Mouse (Mus musculus): ENCODE measurements around the gene Iffo1. TPM values are rescaled to one million over a fixed set of nuclear protein-coding genes. Genes with fewer than 3 reads are reported as not detected.

Gene Iffo1
- polyA plus RNA-seq (2014; fragmentation: Illumina TruSeq; extraction: RNeasy Lipid Tissue Mini Kit (QIAGEN cat#74804); ENCODE audit: low read depth, low replicate concordance): 1.5 TPM

GRCm38 (mm10) chr6:125145001-125145400 is at the start of gene Iffo1:
Iffo1 (plus strand) TSS chr6:125145241.

GRCm38 (mm10) chr6:125095391-125096278 is 49.4 kb upstream of the Iffo1 start, which contains the start of gene Chd4:
Chd4 (plus strand) TSS chr6:125095981.

GRCm38 (mm10) chr6:125131302-125132156 is 13.5 kb upstream of the Iffo1 start, which contains the start of gene Nop2:
Nop2 (plus strand) TSS chr6:125131909.

GRCm38 (mm10) chr6:125166051-125166751 is 21.2 kb downstream of the Iffo1 start, which contains the start of gene Gapdh:
Gapdh (minus strand) TSS chr6:125166467.

GRCm38 (mm10) chr6:125191332-125192015 is 46.4 kb downstream of the Iffo1 start, which contains the start of the genes Ncapd2 and Mrpl51:
Ncapd2 (minus strand) TSS chr6:125191701.
Mrpl51 (plus strand) TSS chr6:125191801.

Other genes with a start within 250 kb of the Iffo1 start
- not detected for gene Lag3, start 233.5 kb upstream of the Iffo1 start, polyA plus RNA-seq (2014; fragmentation: Illumina TruSeq; extraction: RNeasy Lipid Tissue Mini Kit (QIAGEN cat#74804); ENCODE audit: low read depth, low replicate concordance)
- 344 TPM for gene Ptms, start 225.1 kb upstream of the Iffo1 start, polyA plus RNA-seq (2014; fragmentation: Illumina TruSeq; extraction: RNeasy Lipid Tissue Mini Kit (QIAGEN cat#74804); ENCODE audit: low read depth, low replicate concordance)
- gene Mlf2, start 213.9 kb upstream of the Iffo1 start, polyA plus RNA-seq (2014; fragmentation: Illumina TruSeq; extraction: RNeasy Lipid Tissue Mini Kit (QIAGEN cat#74804); ENCODE audit: low read depth, low replicate concordance): 16.7 TPM
- 16.8 TPM for gene Cops7a, start 179.7 kb upstream of the Iffo1 start, polyA plus RNA-seq (2014; fragmentation: Illumina TruSeq; extraction: RNeasy Lipid Tissue Mini Kit (QIAGEN cat#74804); ENCODE audit: low read depth, low replicate concordance)
- gene Pianp, start 148.5 kb upstream of the Iffo1 start, polyA plus RNA-seq (2014; fragmentation: Illumina TruSeq; extraction: RNeasy Lipid Tissue Mini Kit (QIAGEN cat#74804); ENCODE audit: low read depth, low replicate concordance): not detected
- 11.4 TPM for gene Zfp384, start 136.1 kb upstream of the Iffo1 start, polyA plus RNA-seq (2014; fragmentation: Illumina TruSeq; extraction: RNeasy Lipid Tissue Mini Kit (QIAGEN cat#74804); ENCODE audit: low read depth, low replicate concordance)
- gene Ing4, start 105.5 kb upstream of the Iffo1 start, polyA plus RNA-seq (2014; fragmentation: Illumina TruSeq; extraction: RNeasy Lipid Tissue Mini Kit (QIAGEN cat#74804); ENCODE audit: low read depth, low replicate concordance): 11.2 TPM
- 0.90 TPM for gene Acrbp, start 95.6 kb upstream of the Iffo1 start, polyA plus RNA-seq (2014; fragmentation: Illumina TruSeq; extraction: RNeasy Lipid Tissue Mini Kit (QIAGEN cat#74804); ENCODE audit: low read depth, low replicate concordance)
- not detected for gene Lpar5, start 77.3 kb upstream of the Iffo1 start, polyA plus RNA-seq (2014; fragmentation: Illumina TruSeq; extraction: RNeasy Lipid Tissue Mini Kit (QIAGEN cat#74804); ENCODE audit: low read depth, low replicate concordance)
- 23.4 TPM for gene Chd4, start 49.3 kb upstream of the Iffo1 start, polyA plus RNA-seq (2014; fragmentation: Illumina TruSeq; extraction: RNeasy Lipid Tissue Mini Kit (QIAGEN cat#74804); ENCODE audit: low read depth, low replicate concordance)
- 1.1 TPM for gene Nop2, start 13.3 kb upstream of the Iffo1 start, polyA plus RNA-seq (2014; fragmentation: Illumina TruSeq; extraction: RNeasy Lipid Tissue Mini Kit (QIAGEN cat#74804); ENCODE audit: low read depth, low replicate concordance)
- gene Gapdh, start 21.2 kb downstream of the Iffo1 start, polyA plus RNA-seq (2014; fragmentation: Illumina TruSeq; extraction: RNeasy Lipid Tissue Mini Kit (QIAGEN cat#74804); ENCODE audit: low read depth, low replicate concordance): 206 TPM
- gene Ncapd2, start 46.5 kb downstream of the Iffo1 start, polyA plus RNA-seq (2014; fragmentation: Illumina TruSeq; extraction: RNeasy Lipid Tissue Mini Kit (QIAGEN cat#74804); ENCODE audit: low read depth, low replicate concordance): 0.34 TPM
- 76.4 TPM for gene Mrpl51, start 46.6 kb downstream of the Iffo1 start, polyA plus RNA-seq (2014; fragmentation: Illumina TruSeq; extraction: RNeasy Lipid Tissue Mini Kit (QIAGEN cat#74804); ENCODE audit: low read depth, low replicate concordance)
- gene Vamp1, start 70.3 kb downstream of the Iffo1 start, polyA plus RNA-seq (2014; fragmentation: Illumina TruSeq; extraction: RNeasy Lipid Tissue Mini Kit (QIAGEN cat#74804); ENCODE audit: low read depth, low replicate concordance): 2.5 TPM
- gene Tapbpl, start 86.6 kb downstream of the Iffo1 start, polyA plus RNA-seq (2014; fragmentation: Illumina TruSeq; extraction: RNeasy Lipid Tissue Mini Kit (QIAGEN cat#74804); ENCODE audit: low read depth, low replicate concordance): 4.5 TPM
- not detected for gene Cd27, start 91.8 kb downstream of the Iffo1 start, polyA plus RNA-seq (2014; fragmentation: Illumina TruSeq; extraction: RNeasy Lipid Tissue Mini Kit (QIAGEN cat#74804); ENCODE audit: low read depth, low replicate concordance)
- gene Tuba3a, start 140.8 kb downstream of the Iffo1 start, polyA plus RNA-seq (2014; fragmentation: Illumina TruSeq; extraction: RNeasy Lipid Tissue Mini Kit (QIAGEN cat#74804); ENCODE audit: low read depth, low replicate concordance): not detected
- gene Ltbr, start 168.6 kb downstream of the Iffo1 start, polyA plus RNA-seq (2014; fragmentation: Illumina TruSeq; extraction: RNeasy Lipid Tissue Mini Kit (QIAGEN cat#74804); ENCODE audit: low read depth, low replicate concordance): 2.3 TPM
- gene Scnn1a, start 175.4 kb downstream of the Iffo1 start, polyA plus RNA-seq (2014; fragmentation: Illumina TruSeq; extraction: RNeasy Lipid Tissue Mini Kit (QIAGEN cat#74804); ENCODE audit: low read depth, low replicate concordance): 4.1 TPM
- gene Tnfrsf1a, start 204.1 kb downstream of the Iffo1 start, polyA plus RNA-seq (2014; fragmentation: Illumina TruSeq; extraction: RNeasy Lipid Tissue Mini Kit (QIAGEN cat#74804); ENCODE audit: low read depth, low replicate concordance): 8.7 TPM
- 0.32 TPM for gene Plekhg6, start 235.6 kb downstream of the Iffo1 start, polyA plus RNA-seq (2014; fragmentation: Illumina TruSeq; extraction: RNeasy Lipid Tissue Mini Kit (QIAGEN cat#74804); ENCODE audit: low read depth, low replicate concordance)

Data from liver, adult 10 weeks (tissue).